Mouse (Mus musculus): Measurements from ENCODE around the gene Gm15155.

DNA sequence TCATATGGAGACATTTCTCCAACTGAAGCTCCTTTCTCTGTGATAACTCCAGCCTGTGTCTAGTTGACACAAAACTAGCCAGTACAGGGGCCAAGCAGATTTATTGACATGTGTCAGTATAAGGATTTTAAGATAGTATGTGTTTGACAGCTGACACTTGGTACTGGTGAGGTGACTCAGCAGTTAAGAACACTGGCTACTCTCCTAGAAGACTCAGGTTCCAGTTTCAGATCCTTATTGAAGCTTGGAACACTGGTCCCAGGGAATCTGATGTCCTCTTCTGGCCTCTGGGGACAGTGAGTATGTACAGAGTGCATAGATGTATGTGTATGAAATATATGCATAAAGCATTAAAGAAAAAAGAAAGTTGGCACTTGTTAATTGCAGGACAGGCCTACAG, 28.2 kb upstream of the Gm15155 start:
- TF ChIP-seq CTCF (IDR thresholded peaks at IDR 0.05; ENCODE audit: low read depth) (no peak), EP300 (IDR thresholded peaks at IDR 0.05; ENCODE audit: low read depth) (no peak)
